Comparison of ENCODE assay signal across 9 mouse cellular contexts in the genomic region with DNA sequence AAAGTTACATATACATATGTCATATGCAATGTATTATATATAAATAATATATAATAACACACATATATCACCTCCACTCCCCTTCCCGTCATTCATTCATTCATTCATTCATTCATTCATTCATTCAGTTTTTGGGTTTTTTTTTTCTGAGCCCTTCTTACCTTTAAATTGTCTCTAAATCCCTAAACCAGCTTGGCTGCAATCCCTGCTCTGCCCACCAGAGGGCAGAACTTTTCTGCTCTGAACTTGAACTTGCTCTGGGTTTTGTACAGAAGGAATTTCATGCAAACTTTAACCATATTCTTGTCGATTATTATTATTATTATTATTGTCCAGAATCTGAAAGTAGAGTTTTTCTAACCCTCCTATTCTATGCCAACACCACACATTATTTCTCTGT. TPM values are rescaled to one million over a fixed set of nuclear protein-coding genes. Genes with fewer than 3 reads are reported as not detected.
DNase-seq lines count a peak whose midpoint lies in the region; ATAC-seq lines count a peak whose summit lies in the region.
"Had no signal": no experiment of that assay in that cellular context is flagged by ENCODE, and none has a peak within 500 bp of the region (broad histone marks: within the 10 kb centered on the region; RNA-seq: fewer than 3 reads in every experiment).

No protein-coding gene starts in this region.

- no peak overlapping the region for H3K27ac ChIP-seq in heart, embryonic 10.5 days

- intact Hi-C loops in heart, postnatal 10 days (cut with DNase I), result loop anchor here (1.0 to 2.0 kb wide), 2 partner anchors 25 to 82 kb away; no protein-coding TSS in a partner anchor

- H3K36me3 ChIP-seq in heart, embryonic 10.5 days, result no peaks in the 10 kb centered on the region

- H3K27me3 ChIP-seq in heart, embryonic 10.5 days (ENCODE audit: insufficient read depth, poor library complexity, severe bottlenecking), result peaks cover 42% of the 10 kb centered on the region

- peaks cover 6% of the 10 kb centered on the region; the same call in 1 of the 2 replicates for H3K4me1 ChIP-seq in heart, embryonic 10.5 days

- 9% methylated on average over 2 of the region's 2 CpGs for WGBS in heart, embryonic 10.5 days

- peak; percentile 72 to 85 for DNase-seq in heart, postnatal 10 days
- no peak for DNase-seq in heart, embryonic 10.5 days (ENCODE audit: low spot score)
- peak; percentile 83 for DNase-seq in 3T3-L1 (ENCODE audit: low read depth, low spot score)
- DNase-seq in ES-CJ7 (ENCODE audit: low read depth, low spot score), result peak; percentile 76
- DNase-seq in cerebellum, postnatal 10 days, result peak; percentile 83 to 88
- DNase-seq in kidney, postnatal 14 days, result peak; percentile 78
- DNase-seq in naive thymus-derived CD4-positive, alpha-beta T cell, adult 2 months (ENCODE audit: low read depth), result peak; percentile 92

- no peak overlapping the region for H3K4me3 ChIP-seq in heart, embryonic 10.5 days

- ATAC-seq in megakaryocyte-erythroid progenitor cell, adult 5-6 weeks (replicated peaks; ENCODE audit: low FRiP score, low TSS enrichment, poor library complexity, severe bottlenecking), result no peak; the same call in 1 of the 2 replicates

- no peaks in the 10 kb centered on the region for H3K9me3 ChIP-seq in heart, embryonic 10.5 days

RNA-seq across cellular contexts. Expression of a gene that starts 7.3 kb away (rescaled TPM):
- 10 to 100 TPM; 48.4 to 50.7 TPM for total RNA-seq in heart, postnatal 10 days (2021)
- 14.8 and 18.0 TPM in 2 replicates for polyA plus RNA-seq in heart, embryonic 10.5 days (2016; fragmentation: Nextera tagmentation; extraction: Ambion mirVana)
- total RNA-seq in megakaryocyte-erythroid progenitor cell, adult 5-6 weeks (2014; fragmentation: Nextera tagmentation), result 28.5 and 29.2 TPM in 2 replicates
- 7.7 and 10.6 TPM in 2 replicates for total RNA-seq in megakaryocyte-erythroid progenitor cell, adult 5-6 weeks (2017)

RNA-seq across cellular contexts. Expression of a gene that starts 14.2 kb away (rescaled TPM):
- total RNA-seq in heart, postnatal 10 days (2021), result not detected
- not detected in 2 replicates for polyA plus RNA-seq in heart, embryonic 10.5 days (2016; fragmentation: Nextera tagmentation; extraction: Ambion mirVana)
- total RNA-seq in megakaryocyte-erythroid progenitor cell, adult 5-6 weeks (2014; fragmentation: Nextera tagmentation), result not detected in 2 replicates
- total RNA-seq in megakaryocyte-erythroid progenitor cell, adult 5-6 weeks (2017), result not detected in 2 replicates
- polyA plus RNA-seq: liver, embryonic 16.5 days had no signal

RNA-seq across cellular contexts. Expression of a gene that starts 14.9 kb away (rescaled TPM):
- 100 to 1,000 TPM; 288 to 299 TPM for total RNA-seq in heart, postnatal 10 days (2021)
- polyA plus RNA-seq in heart, embryonic 10.5 days (2016; fragmentation: Nextera tagmentation; extraction: Ambion mirVana), result 16.9 and 17.7 TPM in 2 replicates
- 15.1 and 19.8 TPM in 2 replicates for total RNA-seq in megakaryocyte-erythroid progenitor cell, adult 5-6 weeks (2014; fragmentation: Nextera tagmentation)
- 3.9 and 7.5 TPM in 2 replicates for total RNA-seq in megakaryocyte-erythroid progenitor cell, adult 5-6 weeks (2017)

RNA-seq across cellular contexts. Expression of a gene that starts 25.7 kb away (rescaled TPM):
- 10 to 100 TPM in 1 of 2 experiments, 1 to 10 TPM in 1; 7.9 to 11.2 TPM for total RNA-seq in heart, postnatal 10 days (2021)
- polyA plus RNA-seq in heart, embryonic 10.5 days (2016; fragmentation: Nextera tagmentation; extraction: Ambion mirVana), result 5.7 and 6.1 TPM in 2 replicates
- 8.9 and 10.1 TPM in 2 replicates for total RNA-seq in megakaryocyte-erythroid progenitor cell, adult 5-6 weeks (2014; fragmentation: Nextera tagmentation)
- total RNA-seq in megakaryocyte-erythroid progenitor cell, adult 5-6 weeks (2017), result 2.1 and 2.2 TPM in 2 replicates

RNA-seq across cellular contexts. Expression of a gene that starts 44.5 kb away (rescaled TPM):
- total RNA-seq in heart, postnatal 10 days (2021), result 10 to 100 TPM; 58.3 to 60.9 TPM
- polyA plus RNA-seq in heart, embryonic 10.5 days (2016; fragmentation: Nextera tagmentation; extraction: Ambion mirVana), result 34.0 and 44.5 TPM in 2 replicates
- 73.9 and 91.0 TPM in 2 replicates for total RNA-seq in megakaryocyte-erythroid progenitor cell, adult 5-6 weeks (2014; fragmentation: Nextera tagmentation)
- 35.3 and 52.2 TPM in 2 replicates for total RNA-seq in megakaryocyte-erythroid progenitor cell, adult 5-6 weeks (2017)

Comparison
In these comparisons a context has a peak if more than half of its experiments do, and no peak if none do; other contexts are left out.
1. RNA of a gene that starts 14.9 kb away (total RNA-seq): 288 to 299 TPM in heart, postnatal 10 days; 3.9 to 19.8 TPM in megakaryocyte-erythroid progenitor cell, adult 5-6 weeks; every median in the first group is over 10 times any median in the second.